Mouse (Mus musculus): ENCODE results near the gene B830017H08Rik. TPM values are rescaled to one million over a fixed set of nuclear protein-coding genes. Genes with fewer than 3 reads are reported as not detected.

Gene B830017H08Rik
- polyA plus RNA-seq, 1 experiment from 2014 or later = not detected

Other genes starting within 250 kb of the B830017H08Rik start
- 1.3 and 1.8 TPM in 2 replicates for gene Slc7a4, start 249.9 kb upstream of the B830017H08Rik start, polyA plus RNA-seq (2015; fragmentation: Nextera tagmentation; extraction: Ambion mirVana)
- 16.7 and 22.5 TPM in 2 replicates for gene Smpd4, start 213.8 kb upstream of the B830017H08Rik start, polyA plus RNA-seq (2015; fragmentation: Nextera tagmentation; extraction: Ambion mirVana)
- gene Ccdc74a, start 186.7 kb upstream of the B830017H08Rik start, polyA plus RNA-seq (2015; fragmentation: Nextera tagmentation; extraction: Ambion mirVana) = 1.6 and 2.3 TPM in 2 replicates
- 15.8 and 20.2 TPM in 2 replicates for gene Med15, start 100.2 kb upstream of the B830017H08Rik start, polyA plus RNA-seq (2015; fragmentation: Nextera tagmentation; extraction: Ambion mirVana)
- gene Klhl22, start 73.5 kb upstream of the B830017H08Rik start, polyA plus RNA-seq (2015; fragmentation: Nextera tagmentation; extraction: Ambion mirVana) = 14.3 TPM in 2 replicates
- gene Scarf2, start 35.8 kb upstream of the B830017H08Rik start, polyA plus RNA-seq (2015; fragmentation: Nextera tagmentation; extraction: Ambion mirVana) = 1.0 TPM in 2 replicates
- gene Car15, start 5.2 kb downstream of the B830017H08Rik start, polyA plus RNA-seq (2015; fragmentation: Nextera tagmentation; extraction: Ambion mirVana) = 0.54 and 0.59 TPM in 2 replicates
- gene Gm20518, start 58.5 kb downstream of the B830017H08Rik start, polyA plus RNA-seq (2015; fragmentation: Nextera tagmentation; extraction: Ambion mirVana) = 0.05 and 0.08 TPM in 2 replicates
- gene Tssk1, start 61.1 kb downstream of the B830017H08Rik start, polyA plus RNA-seq (2015; fragmentation: Nextera tagmentation; extraction: Ambion mirVana) = not detected in 2 replicates
- 18.6 and 20.7 TPM in 2 replicates for gene Dgcr2, start 65.4 kb downstream of the B830017H08Rik start, polyA plus RNA-seq (2015; fragmentation: Nextera tagmentation; extraction: Ambion mirVana)
- gene Tssk2, start 65.5 kb downstream of the B830017H08Rik start, polyA plus RNA-seq (2015; fragmentation: Nextera tagmentation; extraction: Ambion mirVana) = not detected in 2 replicates
- gene Ess2, start 78.2 kb downstream of the B830017H08Rik start, polyA plus RNA-seq (2015; fragmentation: Nextera tagmentation; extraction: Ambion mirVana) = 11.7 and 11.8 TPM in 2 replicates
- gene Gsc2, start 81.9 kb downstream of the B830017H08Rik start, polyA plus RNA-seq (2015; fragmentation: Nextera tagmentation; extraction: Ambion mirVana) = not detected in 2 replicates
- 78.6 and 83.0 TPM in 2 replicates for gene Slc25a1, start 95.1 kb downstream of the B830017H08Rik start, polyA plus RNA-seq (2015; fragmentation: Nextera tagmentation; extraction: Ambion mirVana)
- 0.30 TPM in 1 of 2 replicates, not detected in the other for gene Vpreb2, start 147.3 kb downstream of the B830017H08Rik start, polyA plus RNA-seq (2015; fragmentation: Nextera tagmentation; extraction: Ambion mirVana)
- 29.0 and 29.1 TPM in 2 replicates for gene Dgcr6, start 219.7 kb downstream of the B830017H08Rik start, polyA plus RNA-seq (2015; fragmentation: Nextera tagmentation; extraction: Ambion mirVana)